Mouse (Mus musculus): ENCODE measurements around the gene Raver1. TPM values are rescaled to one million over a fixed set of nuclear protein-coding genes. Genes with fewer than 3 reads are reported as not detected.
A peak's percentile ranks its signal among the peaks of the same experiment; 100 is the strongest.

Gene Raver1
- polyA plus RNA-seq, 1 experiment: 60.7 TPM

DNA sequence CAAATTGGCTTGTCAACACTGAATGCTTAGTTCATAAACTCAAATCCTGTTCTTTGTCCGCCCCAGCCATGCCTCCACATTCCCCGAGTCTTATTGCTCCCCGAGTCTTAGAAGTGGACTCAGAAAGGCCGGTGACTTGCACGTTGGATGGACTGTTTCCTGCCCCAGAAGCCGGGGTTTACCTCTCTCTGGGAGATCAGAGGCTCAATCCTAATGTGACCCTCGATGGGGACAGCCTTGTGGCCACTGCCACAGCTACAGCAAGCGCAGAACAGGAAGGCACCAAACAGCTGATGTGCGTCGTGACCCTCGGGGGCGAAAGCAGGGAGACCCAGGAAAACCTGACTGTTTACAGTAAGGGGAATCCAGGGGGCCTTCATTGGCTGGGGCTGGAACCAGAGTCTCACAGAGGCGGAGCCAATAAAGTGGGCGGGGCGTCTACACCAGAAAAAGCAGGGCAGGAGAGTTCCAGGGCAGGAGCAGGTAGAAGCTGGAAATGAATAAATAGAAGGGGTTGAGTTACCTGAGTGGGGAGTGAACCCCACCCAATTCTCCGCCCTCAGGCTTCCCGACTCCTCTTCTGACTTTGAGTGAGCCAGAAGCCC, 57.2 kb downstream of the Raver1 start:
- TF ChIP-seq EP300 (IDR thresholded peaks at IDR 0.05; ENCODE audit: insufficient read depth, low read depth, low read length): no peak
- TF ChIP-seq CTCF (IDR thresholded peaks at IDR 0.05; ENCODE audit: low read depth, low read length): no peak
- no peak for TF ChIP-seq POLR2A (IDR thresholded peaks at IDR 0.05; ENCODE audit: insufficient read depth, low read length)
- no peaks in the 10 kb centered on the region for H3K36me3 ChIP-seq (ENCODE audit: control insufficient read depth, insufficient read depth, low read length, poor library complexity, severe bottlenecking)
- no peak overlapping the region for H3K9ac ChIP-seq (ENCODE audit: low read depth, poor library complexity, severe bottlenecking)
- no peaks in the 10 kb centered on the region for H3K9me3 ChIP-seq (replicated peaks; ENCODE audit: control insufficient read depth, insufficient read depth, low read length, poor library complexity, severe bottlenecking)
- H3K4me1 ChIP-seq (ENCODE audit: control insufficient read depth, insufficient read depth, low read length): no peaks in the 10 kb centered on the region
- H3K27me3 ChIP-seq (ENCODE audit: control insufficient read depth, insufficient read depth, low read length, poor library complexity, severe bottlenecking): no peaks in the 10 kb centered on the region; the same call in 1 of the 2 replicates
- H3K4me3 ChIP-seq (ENCODE audit: low read depth, low read length): peak overlapping the region; percentile 13; the same call in 1 of the 2 replicates
- H3K27ac ChIP-seq (ENCODE audit: insufficient read depth, low read length): no peak overlapping the region

DNA sequence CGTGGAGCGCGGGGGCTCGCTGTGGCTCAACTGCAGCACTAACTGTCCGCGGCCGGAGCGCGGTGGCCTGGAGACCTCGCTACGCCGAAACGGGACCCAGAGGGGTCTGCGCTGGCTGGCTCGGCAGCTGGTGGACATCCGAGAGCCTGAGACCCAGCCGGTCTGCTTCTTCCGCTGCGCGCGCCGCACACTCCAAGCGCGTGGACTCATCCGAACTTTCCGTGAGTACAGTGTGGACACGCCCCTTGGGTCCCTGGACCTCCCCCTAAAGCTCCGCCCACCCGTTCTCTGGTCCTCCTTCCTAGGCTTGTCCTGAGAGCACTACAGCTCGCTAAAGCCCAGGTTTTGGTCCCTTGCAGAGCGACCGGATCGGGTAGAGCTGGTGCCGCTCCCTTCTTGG, 58.7 kb downstream of the Raver1 start:
- H3K27ac ChIP-seq (ENCODE audit: insufficient read depth, low read length): no peak overlapping the region
- no peak for TF ChIP-seq EP300 (IDR thresholded peaks at IDR 0.05; ENCODE audit: insufficient read depth, low read depth, low read length)
- peak; percentile 16 for TF ChIP-seq POLR2A (IDR thresholded peaks at IDR 0.05; ENCODE audit: insufficient read depth, low read length)
- peak overlapping the region; percentile 47 for H3K9ac ChIP-seq (ENCODE audit: low read depth, poor library complexity, severe bottlenecking)
- H3K4me1 ChIP-seq (ENCODE audit: control insufficient read depth, insufficient read depth, low read length): peaks cover 3% of the 10 kb centered on the region
- H3K27me3 ChIP-seq (ENCODE audit: control insufficient read depth, insufficient read depth, low read length, poor library complexity, severe bottlenecking): no peaks in the 10 kb centered on the region; the same call in 1 of the 2 replicates
- no peaks in the 10 kb centered on the region for H3K36me3 ChIP-seq (ENCODE audit: control insufficient read depth, insufficient read depth, low read length, poor library complexity, severe bottlenecking)
- H3K4me3 ChIP-seq (ENCODE audit: low read depth, low read length): peak overlapping the region; percentile 59
- H3K9me3 ChIP-seq (replicated peaks; ENCODE audit: control insufficient read depth, insufficient read depth, low read length, poor library complexity, severe bottlenecking): no peaks in the 10 kb centered on the region

DNA sequence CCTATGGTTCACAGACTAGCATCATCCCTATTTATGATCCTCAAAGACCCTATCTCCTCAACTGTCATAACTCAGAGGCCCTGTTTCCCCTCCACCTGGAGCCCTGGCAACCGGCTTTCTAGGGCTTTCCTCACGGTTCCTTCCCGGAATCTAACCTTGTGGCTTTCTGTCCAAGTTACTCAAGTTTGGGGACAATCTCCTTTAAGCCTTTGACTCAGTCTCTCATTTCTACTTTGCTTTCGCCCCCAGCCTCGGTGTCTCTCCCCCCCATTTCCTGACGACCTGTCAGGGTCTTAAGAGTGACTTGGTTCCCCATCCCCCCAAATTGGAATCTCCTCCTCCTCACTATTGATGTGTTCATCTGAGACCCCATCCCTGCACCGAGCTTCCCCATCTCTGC, 59.3 kb downstream of the Raver1 start:
- Histone ChIP-seq H3K4me3 (ENCODE audit: low read depth, low read length) (peak overlapping the region; percentile 73), H3K9me3 (replicated peaks; ENCODE audit: control insufficient read depth, insufficient read depth, low read length, poor library complexity, severe bottlenecking) (no peaks in the 10 kb centered on the region), H3K27me3 (ENCODE audit: control insufficient read depth, insufficient read depth, low read length, poor library complexity, severe bottlenecking) (no peaks in the 10 kb centered on the region; the same call in 1 of the 2 replicates), H3K4me1 (ENCODE audit: control insufficient read depth, insufficient read depth, low read length) (peaks cover 3% of the 10 kb centered on the region), H3K9ac (ENCODE audit: low read depth, poor library complexity, severe bottlenecking) (peak overlapping the region; percentile 47), H3K27ac (ENCODE audit: insufficient read depth, low read length) (no peak overlapping the region), H3K36me3 (ENCODE audit: control insufficient read depth, insufficient read depth, low read length, poor library complexity, severe bottlenecking) (no peaks in the 10 kb centered on the region)
- TF ChIP-seq EP300 (IDR thresholded peaks at IDR 0.05; ENCODE audit: insufficient read depth, low read depth, low read length) (no peak), POLR2A (IDR thresholded peaks at IDR 0.05; ENCODE audit: insufficient read depth, low read length) (no peak), CTCF (IDR thresholded peaks at IDR 0.05; ENCODE audit: low read depth, low read length) (no peak)

- H3K9me3 ChIP-seq (replicated peaks; ENCODE audit: control insufficient read depth, insufficient read depth, low read length, poor library complexity, severe bottlenecking): no peaks in the 10 kb centered on the region
- no peak within 1 kb of the TSS for H3K27ac ChIP-seq (ENCODE audit: insufficient read depth, low read length)
- H3K9ac ChIP-seq (ENCODE audit: low read depth, poor library complexity, severe bottlenecking): peak within 1 kb of the TSS; percentile 47
- no peaks in the 10 kb centered on the region; the same call in 1 of the 2 replicates for H3K27me3 ChIP-seq (ENCODE audit: control insufficient read depth, insufficient read depth, low read length, poor library complexity, severe bottlenecking)
- TF ChIP-seq POLR2A (IDR thresholded peaks at IDR 0.05; ENCODE audit: insufficient read depth, low read length) (no peak), CTCF (IDR thresholded peaks at IDR 0.05; ENCODE audit: low read depth, low read length) (no peak), EP300 (IDR thresholded peaks at IDR 0.05; ENCODE audit: insufficient read depth, low read depth, low read length) (no peak)
- no peaks in the 10 kb centered on the region for H3K36me3 ChIP-seq (ENCODE audit: control insufficient read depth, insufficient read depth, low read length, poor library complexity, severe bottlenecking)
- H3K4me1 ChIP-seq (ENCODE audit: control insufficient read depth, insufficient read depth, low read length): peaks cover 5% of the 10 kb centered on the region
- H3K4me3 ChIP-seq (ENCODE audit: low read depth, low read length): peak within 1 kb of the TSS; percentile 73
Observed at GRCm38 (mm10) chr9:21031896-21032351, 59.9 kb downstream of the Raver1 start, which contains the start of gene Icam5. TSS of gene Icam5 (plus strand) at chr9:21032073.

GRCm38 (mm10) chr9:21031251-21031895, 60.4 kb downstream of the Raver1 start:
- no peaks in the 10 kb centered on the region; the same call in 1 of the 2 replicates for H3K27me3 ChIP-seq (ENCODE audit: control insufficient read depth, insufficient read depth, low read length, poor library complexity, severe bottlenecking)
- H3K36me3 ChIP-seq (ENCODE audit: control insufficient read depth, insufficient read depth, low read length, poor library complexity, severe bottlenecking): no peaks in the 10 kb centered on the region
- no peaks in the 10 kb centered on the region for H3K9me3 ChIP-seq (replicated peaks; ENCODE audit: control insufficient read depth, insufficient read depth, low read length, poor library complexity, severe bottlenecking)
- TF ChIP-seq CTCF (IDR thresholded peaks at IDR 0.05; ENCODE audit: low read depth, low read length) (no peak), POLR2A (IDR thresholded peaks at IDR 0.05; ENCODE audit: insufficient read depth, low read length) (no peak), EP300 (IDR thresholded peaks at IDR 0.05; ENCODE audit: insufficient read depth, low read depth, low read length) (no peak)
- H3K9ac ChIP-seq (ENCODE audit: low read depth, poor library complexity, severe bottlenecking): peak overlapping the region; percentile 13
- H3K4me3 ChIP-seq (ENCODE audit: low read depth, low read length): peak overlapping the region; percentile 73
- H3K27ac ChIP-seq (ENCODE audit: insufficient read depth, low read length): no peak overlapping the region
- H3K4me1 ChIP-seq (ENCODE audit: control insufficient read depth, insufficient read depth, low read length): peaks cover 6% of the 10 kb centered on the region

DNA sequence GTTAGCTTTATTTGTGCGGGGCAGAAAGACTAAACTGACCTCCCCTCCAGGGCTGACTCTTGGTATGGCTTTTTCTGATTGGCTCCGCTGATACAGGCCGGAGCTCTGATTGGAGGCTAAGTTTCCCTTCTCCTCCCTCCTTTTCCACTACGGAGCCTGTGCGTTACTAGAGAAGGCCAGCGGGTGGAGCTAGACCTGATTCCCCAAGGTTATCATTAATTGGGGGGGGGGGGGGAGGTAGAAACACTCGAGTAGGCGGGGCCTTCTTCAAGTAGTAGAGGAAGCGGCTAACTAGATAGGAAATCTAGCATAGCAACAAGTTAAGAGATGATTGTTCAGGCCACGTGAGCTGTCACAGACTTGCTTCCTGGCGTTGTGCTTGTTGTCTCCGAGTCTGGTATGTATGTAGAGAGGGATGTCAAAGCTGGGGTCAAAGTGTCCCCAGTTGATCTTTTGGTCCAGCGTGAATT, 61.0 kb downstream of the Raver1 start:
- peaks cover 9% of the 10 kb centered on the region for H3K4me1 ChIP-seq (ENCODE audit: control insufficient read depth, insufficient read depth, low read length)
- peaks cover 1% of the 10 kb centered on the region; the same call in 1 of the 2 replicates for H3K36me3 ChIP-seq (ENCODE audit: control insufficient read depth, insufficient read depth, low read length, poor library complexity, severe bottlenecking)
- H3K4me3 ChIP-seq (ENCODE audit: low read depth, low read length): peak overlapping the region; percentile 73
- H3K27me3 ChIP-seq (ENCODE audit: control insufficient read depth, insufficient read depth, low read length, poor library complexity, severe bottlenecking): no peaks in the 10 kb centered on the region; the same call in 1 of the 2 replicates
- H3K27ac ChIP-seq (ENCODE audit: insufficient read depth, low read length): no peak overlapping the region
- no peaks in the 10 kb centered on the region for H3K9me3 ChIP-seq (replicated peaks; ENCODE audit: control insufficient read depth, insufficient read depth, low read length, poor library complexity, severe bottlenecking)
- H3K9ac ChIP-seq (ENCODE audit: low read depth, poor library complexity, severe bottlenecking): peak overlapping the region; percentile 13; the same call in 1 of the 2 replicates
- TF ChIP-seq CTCF (IDR thresholded peaks at IDR 0.05; ENCODE audit: low read depth, low read length) (peak; percentile 34), POLR2A (IDR thresholded peaks at IDR 0.05; ENCODE audit: insufficient read depth, low read length) (no peak), EP300 (IDR thresholded peaks at IDR 0.05; ENCODE audit: insufficient read depth, low read depth, low read length) (no peak)
